Mouse (Mus musculus): ENCODE measurements around the gene Anxa2. TPM values are rescaled to one million over a fixed set of nuclear protein-coding genes. Genes with fewer than 3 reads are reported as not detected.

Gene Anxa2
- polyA plus RNA-seq (2014; fragmentation: Nextera tagmentation; extraction: Ambion mirVana), result 474 and 484 TPM in 2 replicates

GRCm38 (mm10) chr9:69453066-69453900 lies at the start of gene Anxa2:
Gene Anxa2, plus strand, starts transcription at chr9:69453620.
- H3K4me1 ChIP-seq (ENCODE audit: insufficient read depth), result peaks cover 40% of the 10 kb centered on the region
- peak within 1 kb of the TSS; percentile 97 for H3K27ac ChIP-seq (ENCODE audit: low read depth)
- peak; percentile 98 for DNase-seq

GRCm38 (mm10) chr9:69404671-69405070 lies 48.7 kb upstream of the Anxa2 start:
- ATAC-seq (ENCODE audit: insufficient read depth) (no peak), DNase-seq (no peak)
- WGBS, result 80% methylated on average over 6 of the region's 6 CpGs
- Histone ChIP-seq H3K4me3 (ENCODE audit: low read depth, low read length) (no peak overlapping the region), H3K27ac (ENCODE audit: low read depth) (no peak overlapping the region), H3K27me3 (ENCODE audit: insufficient read depth, low read length) (no peaks in the 10 kb centered on the region), H3K36me3 (ENCODE audit: insufficient read depth) (peaks cover 17% of the 10 kb centered on the region; the same call in 1 of the 2 replicates), H3K4me1 (ENCODE audit: insufficient read depth) (no peaks in the 10 kb centered on the region), H3K4me2 (no peak overlapping the region), H3K9ac (no peak overlapping the region), H3K9me3 (ENCODE audit: low read depth, low read length) (no peaks in the 10 kb centered on the region)
- no peak for TF ChIP-seq CTCF (IDR thresholded peaks at IDR 0.05; ENCODE audit: low read depth)

More at GRCm38 (mm10) chr9:69453066-69453900, at the start of gene Anxa2:
- no peaks in the 10 kb centered on the region for H3K9me3 ChIP-seq (ENCODE audit: low read depth, low read length)
- TF ChIP-seq CTCF (IDR thresholded peaks at IDR 0.05; ENCODE audit: low read depth), result no peak
- H3K36me3 ChIP-seq (ENCODE audit: insufficient read depth), result no peaks in the 10 kb centered on the region; the same call in 1 of the 2 replicates
- peak within 1 kb of the TSS; percentile 71 for H3K4me2 ChIP-seq
- H3K9ac ChIP-seq, result peak within 1 kb of the TSS; percentile 90
- H3K4me3 ChIP-seq (ENCODE audit: low read depth, low read length), result peak within 1 kb of the TSS; percentile 65
- WGBS, result 5% methylated on average over 35 of the region's 37 CpGs
- ATAC-seq (ENCODE audit: insufficient read depth), result peak; percentile 92
- no peaks in the 10 kb centered on the region for H3K27me3 ChIP-seq (ENCODE audit: insufficient read depth, low read length)

- Histone ChIP-seq H3K9ac (no peak overlapping the region), H3K4me2 (no peak overlapping the region), H3K27me3 (ENCODE audit: insufficient read depth, low read length) (no peaks in the 10 kb centered on the region), H3K36me3 (ENCODE audit: insufficient read depth) (peaks cover 72% of the 10 kb centered on the region), H3K9me3 (ENCODE audit: low read depth, low read length) (no peaks in the 10 kb centered on the region), H3K27ac (ENCODE audit: low read depth) (no peak overlapping the region), H3K4me3 (ENCODE audit: low read depth, low read length) (no peak overlapping the region), H3K4me1 (ENCODE audit: insufficient read depth) (no peaks in the 10 kb centered on the region)
- no peak for ATAC-seq (ENCODE audit: insufficient read depth)
- 95% methylated on average over 1 of the region's 1 CpGs for whole genome bisulfite sequencing
- DNase-seq, result peak; percentile 69
- TF ChIP-seq CTCF (IDR thresholded peaks at IDR 0.05; ENCODE audit: low read depth), result peak; percentile 63
These were observed 33.9 kb upstream of the Anxa2 start for GRCm38 (mm10) chr9:69419476-69419875.

GRCm38 (mm10) chr9:69430531-69430930 lies 22.9 kb upstream of the Anxa2 start:
- DNase-seq (no peak), ATAC-seq (ENCODE audit: insufficient read depth) (no peak)
- Histone ChIP-seq H3K27ac (ENCODE audit: low read depth) (peak overlapping the region; percentile 74), H3K9me3 (ENCODE audit: low read depth, low read length) (no peaks in the 10 kb centered on the region), H3K9ac (no peak overlapping the region), H3K4me1 (ENCODE audit: insufficient read depth) (no peaks in the 10 kb centered on the region), H3K4me3 (ENCODE audit: low read depth, low read length) (no peak overlapping the region), H3K27me3 (ENCODE audit: insufficient read depth, low read length) (no peaks in the 10 kb centered on the region), H3K4me2 (no peak overlapping the region), H3K36me3 (ENCODE audit: insufficient read depth) (peaks cover 48% of the 10 kb centered on the region)
- TF ChIP-seq CTCF (IDR thresholded peaks at IDR 0.05; ENCODE audit: low read depth), result no peak
- WGBS, result 77% methylated on average over 3 of the region's 3 CpGs

- WGBS, result 36% methylated on average over 6 of the region's 6 CpGs
- Histone ChIP-seq H3K27me3 (ENCODE audit: insufficient read depth, low read length) (no peaks in the 10 kb centered on the region), H3K4me2 (peak overlapping the region; percentile 41), H3K27ac (ENCODE audit: low read depth) (peak overlapping the region; percentile 74), H3K4me3 (ENCODE audit: low read depth, low read length) (no peak overlapping the region), H3K9me3 (ENCODE audit: low read depth, low read length) (no peaks in the 10 kb centered on the region), H3K9ac (no peak overlapping the region), H3K36me3 (ENCODE audit: insufficient read depth) (peaks cover 37% of the 10 kb centered on the region), H3K4me1 (ENCODE audit: insufficient read depth) (no peaks in the 10 kb centered on the region)
- ATAC-seq (ENCODE audit: insufficient read depth) (peak; percentile 74; the same call in 1 of the 2 replicates), DNase-seq (peak; percentile 76)
- no peak for TF ChIP-seq CTCF (IDR thresholded peaks at IDR 0.05; ENCODE audit: low read depth)
These were observed 21.4 kb upstream of the Anxa2 start for GRCm38 (mm10) chr9:69431863-69432555.

GRCm38 (mm10) chr9:69435194-69435593 lies 18.2 kb upstream of the Anxa2 start:
- WGBS, result 78% methylated on average over 10 of the region's 10 CpGs
- Histone ChIP-seq H3K36me3 (ENCODE audit: insufficient read depth) (peaks cover 17% of the 10 kb centered on the region; the same call in 1 of the 2 replicates), H3K9me3 (ENCODE audit: low read depth, low read length) (no peaks in the 10 kb centered on the region), H3K4me1 (ENCODE audit: insufficient read depth) (peaks cover 2% of the 10 kb centered on the region; the same call in 1 of the 2 replicates), H3K9ac (no peak overlapping the region), H3K4me2 (no peak overlapping the region), H3K4me3 (ENCODE audit: low read depth, low read length) (no peak overlapping the region), H3K27ac (ENCODE audit: low read depth) (no peak overlapping the region), H3K27me3 (ENCODE audit: insufficient read depth, low read length) (no peaks in the 10 kb centered on the region)
- no peak for TF ChIP-seq CTCF (IDR thresholded peaks at IDR 0.05; ENCODE audit: low read depth)
- no peak for ATAC-seq (ENCODE audit: insufficient read depth)
- DNase-seq, result no peak

GRCm38 (mm10) chr9:69435662-69436061 lies 17.8 kb upstream of the Anxa2 start:
- ATAC-seq (ENCODE audit: insufficient read depth), result no peak
- no peaks in the 10 kb centered on the region for H3K9me3 ChIP-seq (ENCODE audit: low read depth, low read length)
- no peak overlapping the region for H3K4me3 ChIP-seq (ENCODE audit: low read depth, low read length)
- H3K27me3 ChIP-seq (ENCODE audit: insufficient read depth, low read length), result no peaks in the 10 kb centered on the region
- H3K36me3 ChIP-seq (ENCODE audit: insufficient read depth), result peaks cover 12% of the 10 kb centered on the region; the same call in 1 of the 2 replicates
- no peak for DNase-seq
- no peak overlapping the region for H3K4me2 ChIP-seq
- no peak overlapping the region for H3K27ac ChIP-seq (ENCODE audit: low read depth)
- peaks cover 2% of the 10 kb centered on the region; the same call in 1 of the 2 replicates for H3K4me1 ChIP-seq (ENCODE audit: insufficient read depth)
- H3K9ac ChIP-seq, result no peak overlapping the region
- TF ChIP-seq CTCF (IDR thresholded peaks at IDR 0.05; ENCODE audit: low read depth), result no peak

Data from lung, embryonic 14.5 days (tissue).